Mouse (Mus musculus): Measurements from ENCODE around the gene Arl5c. TPM values are rescaled to one million over a fixed set of nuclear protein-coding genes. Genes with fewer than 3 reads are reported as not detected.

The Arl5c gene
- polyA plus RNA-seq, 1 experiment, result 28.9 TPM

- 65% methylated on average over 4 of the region's 4 CpGs for WGBS
- Histone ChIP-seq H3K27ac (ENCODE audit: insufficient read depth, low read length) (no peak overlapping the region), H3K36me3 (ENCODE audit: control insufficient read depth, insufficient read depth, low read length) (peaks cover 5% of the 10 kb centered on the region), H3K4me3 (ENCODE audit: extremely low read depth, insufficient read depth, insufficient read length) (no peak overlapping the region), H3K4me1 (ENCODE audit: control insufficient read depth, insufficient read depth, insufficient read length) (0 out of 2 replicates have a peak, but pooled peaks cover 4% of the 10 kb centered on the region), H3K27me3 (ENCODE audit: control insufficient read depth, insufficient read depth, low read length) (peaks cover 4% of the 10 kb centered on the region)
- DNase-seq (ENCODE audit: low read depth in 1 of 2, low spot score in 2 of 2), result no peak
- no peak for TF ChIP-seq CTCF (IDR thresholded peaks at IDR 0.05; ENCODE audit: extremely low read depth, insufficient read depth, insufficient read length, insufficient replicate concordance)
- no peak for TF ChIP-seq POLR2A (IDR thresholded peaks at IDR 0.05; ENCODE audit: low read depth, low read length)
These were observed 38.9 kb upstream of the Arl5c start for GRCm38 (mm10) chr11:98034840-98035239.

- Histone ChIP-seq H3K36me3 (ENCODE audit: control insufficient read depth, insufficient read depth, low read length) (peaks cover 9% of the 10 kb centered on the region), H3K4me3 (ENCODE audit: extremely low read depth, insufficient read depth, insufficient read length) (no peak overlapping the region), H3K27ac (ENCODE audit: insufficient read depth, low read length) (no peak overlapping the region), H3K27me3 (ENCODE audit: control insufficient read depth, insufficient read depth, low read length) (peaks cover 4% of the 10 kb centered on the region), H3K4me1 (ENCODE audit: control insufficient read depth, insufficient read depth, insufficient read length) (0 out of 2 replicates have a peak, but pooled peaks cover 4% of the 10 kb centered on the region)
- WGBS, result 80% methylated on average over 5 of the region's 5 CpGs
- TF ChIP-seq POLR2A (IDR thresholded peaks at IDR 0.05; ENCODE audit: low read depth, low read length), result no peak
- no peak for TF ChIP-seq CTCF (IDR thresholded peaks at IDR 0.05; ENCODE audit: extremely low read depth, insufficient read depth, insufficient read length, insufficient replicate concordance)
- no peak for DNase-seq (ENCODE audit: low read depth in 1 of 2, low spot score in 2 of 2)
These were observed 38.1 kb upstream of the Arl5c start for GRCm38 (mm10) chr11:98034061-98034460.

GRCm38 (mm10) chr11:98031443-98031770 lies 35.4 kb upstream of the Arl5c start:
- peak in 1 of 2 experiments; percentile 65 for DNase-seq (ENCODE audit: low read depth in 1 of 2, low spot score in 2 of 2)
- peaks cover 4% of the 10 kb centered on the region for H3K27me3 ChIP-seq (ENCODE audit: control insufficient read depth, insufficient read depth, low read length)
- 14% methylated on average over 5 of the region's 5 CpGs for WGBS
- 0 out of 2 replicates have a peak, but pooled peaks cover 4% of the 10 kb centered on the region for H3K4me1 ChIP-seq (ENCODE audit: control insufficient read depth, insufficient read depth, insufficient read length)
- H3K36me3 ChIP-seq (ENCODE audit: control insufficient read depth, insufficient read depth, low read length), result peaks cover 13% of the 10 kb centered on the region
- no peak overlapping the region for H3K27ac ChIP-seq (ENCODE audit: insufficient read depth, low read length)
- TF ChIP-seq POLR2A (IDR thresholded peaks at IDR 0.05; ENCODE audit: low read depth, low read length) (no peak), CTCF (IDR thresholded peaks at IDR 0.05; ENCODE audit: extremely low read depth, insufficient read depth, insufficient read length, insufficient replicate concordance) (peak; percentile 86; the same call in 1 of the 2 replicates)
- no peak overlapping the region for H3K4me3 ChIP-seq (ENCODE audit: extremely low read depth, insufficient read depth, insufficient read length)

GRCm38 (mm10) chr11:98030701-98031442 lies 34.9 kb upstream of the Arl5c start:
- no peak overlapping the region for H3K27ac ChIP-seq (ENCODE audit: insufficient read depth, low read length)
- H3K4me3 ChIP-seq (ENCODE audit: extremely low read depth, insufficient read depth, insufficient read length), result no peak overlapping the region
- H3K4me1 ChIP-seq (ENCODE audit: control insufficient read depth, insufficient read depth, insufficient read length), result 0 out of 2 replicates have a peak, but pooled peaks cover under 1% of the 10 kb centered on the region
- peaks cover 2% of the 10 kb centered on the region; the same call in 1 of the 2 replicates for H3K27me3 ChIP-seq (ENCODE audit: control insufficient read depth, insufficient read depth, low read length)
- DNase-seq (ENCODE audit: low read depth in 1 of 2, low spot score in 2 of 2), result no peak
- peaks cover 13% of the 10 kb centered on the region for H3K36me3 ChIP-seq (ENCODE audit: control insufficient read depth, insufficient read depth, low read length)
- TF ChIP-seq CTCF (IDR thresholded peaks at IDR 0.05; ENCODE audit: extremely low read depth, insufficient read depth, insufficient read length, insufficient replicate concordance) (no peak), POLR2A (IDR thresholded peaks at IDR 0.05; ENCODE audit: low read depth, low read length) (no peak)
- 80% methylated on average over 5 of the region's 5 CpGs for WGBS

GRCm38 (mm10) chr11:98027785-98028184 lies 31.8 kb upstream of the Arl5c start:
- DNase-seq (ENCODE audit: low read depth in 1 of 2, low spot score in 2 of 2), result no peak
- H3K27ac ChIP-seq (ENCODE audit: insufficient read depth, low read length), result no peak overlapping the region
- no peaks in the 10 kb centered on the region for H3K27me3 ChIP-seq (ENCODE audit: control insufficient read depth, insufficient read depth, low read length)
- peak overlapping the region; percentile 98 for H3K4me3 ChIP-seq (ENCODE audit: extremely low read depth, insufficient read depth, insufficient read length)
- no peak for TF ChIP-seq CTCF (IDR thresholded peaks at IDR 0.05; ENCODE audit: extremely low read depth, insufficient read depth, insufficient read length, insufficient replicate concordance)
- TF ChIP-seq POLR2A (IDR thresholded peaks at IDR 0.05; ENCODE audit: low read depth, low read length), result no peak
- peaks cover 13% of the 10 kb centered on the region for H3K36me3 ChIP-seq (ENCODE audit: control insufficient read depth, insufficient read depth, low read length)
- peaks cover 6% of the 10 kb centered on the region; the same call in 1 of the 2 replicates for H3K4me1 ChIP-seq (ENCODE audit: control insufficient read depth, insufficient read depth, insufficient read length)
- 25% methylated on average over 7 of the region's 7 CpGs for WGBS

- Histone ChIP-seq H3K4me3 (ENCODE audit: extremely low read depth, insufficient read depth, insufficient read length) (peak overlapping the region; percentile 98), H3K4me1 (ENCODE audit: control insufficient read depth, insufficient read depth, insufficient read length) (peaks cover 6% of the 10 kb centered on the region; the same call in 1 of the 2 replicates), H3K27ac (ENCODE audit: insufficient read depth, low read length) (peak overlapping the region; percentile 78), H3K36me3 (ENCODE audit: control insufficient read depth, insufficient read depth, low read length) (peaks cover 13% of the 10 kb centered on the region), H3K27me3 (ENCODE audit: control insufficient read depth, insufficient read depth, low read length) (no peaks in the 10 kb centered on the region)
- WGBS, result under 1% methylated on average over 18 of the region's 18 CpGs
- TF ChIP-seq POLR2A (IDR thresholded peaks at IDR 0.05; ENCODE audit: low read depth, low read length) (no peak), CTCF (IDR thresholded peaks at IDR 0.05; ENCODE audit: extremely low read depth, insufficient read depth, insufficient read length, insufficient replicate concordance) (no peak)
- DNase-seq (ENCODE audit: low read depth in 1 of 2, low spot score in 2 of 2), result no peak
These were observed 31.3 kb upstream of the Arl5c start for GRCm38 (mm10) chr11:98027297-98027688.
